Mouse (Mus musculus): ENCODE data around the gene Tspoap1.

Tspoap1 gene

GRCm38 (mm10) chr11:87760301-87761081, at the start of gene Tspoap1:
TSS of gene Tspoap1 (plus strand) at chr11:87760541.
- DNase-seq (ENCODE audit: low spot score in 2 of 2) = peak; percentile 47 to 56

GRCm38 (mm10) chr11:87712188-87712587, 48.2 kb upstream of the Tspoap1 start:
- no peak for DNase-seq (ENCODE audit: low spot score in 2 of 2)

GRCm38 (mm10) chr11:87715999-87716398, 44.3 kb upstream of the Tspoap1 start:
- no peak for DNase-seq (ENCODE audit: low spot score in 2 of 2)

- DNase-seq (ENCODE audit: low spot score in 2 of 2) = no peak
These were observed 40.8 kb upstream of the Tspoap1 start for GRCm38 (mm10) chr11:87719526-87719925.

GRCm38 (mm10) chr11:87720324-87720723, 40.0 kb upstream of the Tspoap1 start:
- DNase-seq (ENCODE audit: low spot score in 2 of 2) = peak in 1 of 2 experiments; percentile 45

GRCm38 (mm10) chr11:87720839-87721238, 39.5 kb upstream of the Tspoap1 start:
- DNase-seq (ENCODE audit: low spot score in 2 of 2) = peak; percentile 68 to 70

- DNase-seq (ENCODE audit: low spot score in 2 of 2) = no peak
These were observed 38.2 kb upstream of the Tspoap1 start for GRCm38 (mm10) chr11:87722168-87722567.

GRCm38 (mm10) chr11:87722891-87723290, 37.5 kb upstream of the Tspoap1 start:
- DNase-seq (ENCODE audit: low spot score in 2 of 2) = no peak

- DNase-seq (ENCODE audit: low spot score in 2 of 2) = no peak
These were observed 34.8 kb upstream of the Tspoap1 start for GRCm38 (mm10) chr11:87725515-87725914.

- DNase-seq (ENCODE audit: low spot score in 2 of 2) = peak; percentile 58 to 71
These were observed 34.3 kb upstream of the Tspoap1 start for GRCm38 (mm10) chr11:87725964-87726562.

GRCm38 (mm10) chr11:87727021-87727420, 33.3 kb upstream of the Tspoap1 start:
- no peak for DNase-seq (ENCODE audit: low spot score in 2 of 2)

- DNase-seq (ENCODE audit: low spot score in 2 of 2) = no peak
These were observed 32.9 kb upstream of the Tspoap1 start for GRCm38 (mm10) chr11:87727471-87727870.

- DNase-seq (ENCODE audit: low spot score in 2 of 2) = no peak
These were observed 31.3 kb upstream of the Tspoap1 start for GRCm38 (mm10) chr11:87728850-87729592.

- peak in 1 of 2 experiments; percentile 48 for DNase-seq (ENCODE audit: low spot score in 2 of 2)
These were observed 30.7 kb upstream of the Tspoap1 start for GRCm38 (mm10) chr11:87729593-87730185.

GRCm38 (mm10) chr11:87730652-87731310, 29.6 kb upstream of the Tspoap1 start:
- DNase-seq (ENCODE audit: low spot score in 2 of 2) = no peak

- peak; percentile 48 to 58 for DNase-seq (ENCODE audit: low spot score in 2 of 2)
These were observed 26.0 kb upstream of the Tspoap1 start for GRCm38 (mm10) chr11:87734346-87734745.

GRCm38 (mm10) chr11:87735691-87736090, 24.6 kb upstream of the Tspoap1 start:
- DNase-seq (ENCODE audit: low spot score in 2 of 2) = no peak

GRCm38 (mm10) chr11:87736647-87737134, 23.6 kb upstream of the Tspoap1 start:
- peak; percentile 69 to 83 for DNase-seq (ENCODE audit: low spot score in 2 of 2)

GRCm38 (mm10) chr11:87737175-87737740, 23.1 kb upstream of the Tspoap1 start, which contains the start of gene Supt4a:
TSS of gene Supt4a (plus strand) at chr11:87737552.
- DNase-seq (ENCODE audit: low spot score in 2 of 2) = peak; percentile 94 to 98

- no peak for DNase-seq (ENCODE audit: low spot score in 2 of 2)
These were observed 16.6 kb upstream of the Tspoap1 start for GRCm38 (mm10) chr11:87743691-87744090.

GRCm38 (mm10) chr11:87744964-87745363, 15.4 kb upstream of the Tspoap1 start:
- peak; percentile 92 to 93 for DNase-seq (ENCODE audit: low spot score in 2 of 2)
